Mouse (Mus musculus): ENCODE measurements around the gene Myo5c. TPM values are rescaled to one million over a fixed set of nuclear protein-coding genes. Genes with fewer than 3 reads are reported as not detected.

Gene Myo5c
- 0.37 and 0.70 TPM in 2 replicates for total RNA-seq (2017)

DNA sequence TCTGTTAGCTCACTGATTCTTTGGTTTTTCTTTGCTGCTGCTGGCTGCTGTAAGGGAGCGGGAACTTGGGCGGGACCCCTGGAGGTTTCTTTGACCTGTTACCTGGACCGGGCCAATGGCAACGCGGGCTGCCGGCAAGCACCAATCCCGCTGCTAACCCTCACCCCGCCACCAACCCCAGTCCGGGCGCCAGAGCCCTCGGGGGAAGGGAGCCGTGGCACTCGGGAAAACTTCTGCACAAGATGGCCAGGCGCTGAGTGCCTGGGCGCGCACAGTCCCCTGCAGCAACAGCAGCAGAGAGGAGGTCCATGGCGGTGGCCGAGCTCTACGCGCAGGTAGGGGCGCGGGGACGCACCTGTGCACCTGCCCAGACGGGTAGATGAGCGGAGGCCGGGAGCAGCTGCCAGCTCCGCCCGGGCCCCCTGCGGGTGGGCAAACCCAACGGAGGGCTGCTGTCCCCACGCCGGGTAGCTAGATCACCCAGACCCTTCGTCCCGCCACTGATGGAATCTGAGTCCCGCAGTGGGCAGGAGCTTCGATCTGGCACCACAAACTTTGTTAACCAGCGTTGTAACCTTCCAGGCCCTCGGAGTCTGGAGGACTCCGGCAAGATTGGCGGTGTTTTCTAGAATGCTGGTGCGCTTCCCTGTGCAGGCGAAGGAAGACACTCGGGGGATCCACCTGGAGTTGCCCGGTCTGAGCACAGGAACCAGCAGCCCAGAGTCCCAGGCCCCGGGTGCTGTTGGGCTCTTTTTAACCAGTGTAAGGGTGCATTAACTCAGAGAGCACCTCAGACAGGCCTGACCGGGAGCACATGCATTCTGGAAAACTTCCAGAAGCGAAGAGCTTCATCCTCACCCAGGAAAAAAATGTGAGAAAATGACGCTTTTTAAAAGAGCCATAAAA is at the start of gene Myo5c:
Myo5c (plus strand) TSS at position 180 of the 906 bp plus-strand sequence.
- ATAC-seq (ENCODE audit: extremely low read depth, insufficient number of reproducible peaks, low FRiP score, poor library complexity, severe bottlenecking) = no peak

- no peak for ATAC-seq (ENCODE audit: extremely low read depth, insufficient number of reproducible peaks, low FRiP score, poor library complexity, severe bottlenecking)
These were observed 44.1 kb upstream of the Myo5c start for GRCm38 (mm10) chr9:75187646-75188260.

- ATAC-seq (ENCODE audit: extremely low read depth, insufficient number of reproducible peaks, low FRiP score, poor library complexity, severe bottlenecking) = no peak
These were observed 38.0 kb upstream of the Myo5c start for GRCm38 (mm10) chr9:75193858-75194257.

DNA sequence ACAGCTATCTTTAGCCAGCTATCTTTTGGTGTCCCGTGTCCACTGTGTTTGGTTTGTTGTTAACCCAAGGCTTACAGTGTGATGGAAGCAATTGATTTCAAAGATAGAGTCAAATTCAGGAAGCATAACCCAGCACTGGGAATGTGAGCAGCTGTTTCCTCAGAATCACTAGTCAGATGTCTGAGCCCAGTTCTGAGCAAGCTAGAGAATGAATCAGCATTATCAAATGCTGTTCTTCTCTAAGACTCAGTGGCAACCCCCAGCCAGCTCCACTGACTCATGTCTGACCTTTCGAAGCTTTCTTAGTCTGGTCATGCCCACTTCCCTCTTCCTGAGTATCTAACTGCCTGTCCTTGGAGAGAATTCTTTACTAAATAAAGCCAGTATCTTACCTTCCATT is 35.5 kb upstream of the Myo5c start:
- ATAC-seq (ENCODE audit: extremely low read depth, insufficient number of reproducible peaks, low FRiP score, poor library complexity, severe bottlenecking) = no peak

DNA sequence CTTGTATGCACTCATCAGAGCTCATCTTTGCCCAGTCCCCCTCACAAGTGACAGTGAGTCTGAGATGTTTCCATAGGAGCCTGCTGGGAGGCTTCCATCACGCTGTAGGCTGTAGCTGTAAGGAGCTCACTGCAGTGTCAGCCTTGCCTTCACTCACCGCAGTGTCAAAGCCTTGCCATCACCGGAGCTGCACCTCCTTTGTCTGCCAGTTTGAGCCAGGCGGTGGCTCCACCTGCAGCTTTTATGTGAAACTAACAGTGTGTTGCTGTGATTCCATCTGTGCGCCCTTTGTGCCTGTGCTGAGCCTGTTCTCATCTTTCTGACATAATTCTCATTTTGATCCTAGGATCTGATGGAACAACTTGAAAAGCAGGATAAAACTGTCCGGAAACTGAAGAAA is 34.5 kb upstream of the Myo5c start:
- ATAC-seq (ENCODE audit: extremely low read depth, insufficient number of reproducible peaks, low FRiP score, poor library complexity, severe bottlenecking) = no peak

DNA sequence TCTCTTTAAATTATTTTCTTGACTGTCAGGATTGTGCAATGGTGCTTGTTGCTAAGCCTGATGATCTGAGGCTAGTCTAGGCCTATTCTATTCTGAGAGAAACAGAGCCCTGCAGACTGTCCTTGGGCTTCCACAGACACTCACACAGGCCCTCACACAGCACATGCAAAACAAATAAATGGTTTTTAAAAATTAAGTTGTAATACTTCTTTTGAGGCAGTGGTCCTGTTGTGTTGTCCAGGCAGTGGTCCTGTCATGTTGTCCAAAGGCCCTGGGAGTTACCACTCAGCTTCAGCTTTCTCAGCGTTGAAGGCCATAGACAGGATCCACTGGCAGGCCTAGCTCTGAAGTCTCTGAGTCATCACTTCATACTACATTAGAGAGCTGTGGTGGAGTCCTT is 30.3 kb upstream of the Myo5c start:
- ATAC-seq (ENCODE audit: extremely low read depth, insufficient number of reproducible peaks, low FRiP score, poor library complexity, severe bottlenecking) = no peak

- no peak for ATAC-seq (ENCODE audit: extremely low read depth, insufficient number of reproducible peaks, low FRiP score, poor library complexity, severe bottlenecking)
These were observed 29.8 kb upstream of the Myo5c start for GRCm38 (mm10) chr9:75202036-75202435.

GRCm38 (mm10) chr9:75209246-75209645 is 22.6 kb upstream of the Myo5c start:
- ATAC-seq (ENCODE audit: extremely low read depth, insufficient number of reproducible peaks, low FRiP score, poor library complexity, severe bottlenecking) = no peak

GRCm38 (mm10) chr9:75210269-75210668 is 21.6 kb upstream of the Myo5c start:
- no peak for ATAC-seq (ENCODE audit: extremely low read depth, insufficient number of reproducible peaks, low FRiP score, poor library complexity, severe bottlenecking)

DNA sequence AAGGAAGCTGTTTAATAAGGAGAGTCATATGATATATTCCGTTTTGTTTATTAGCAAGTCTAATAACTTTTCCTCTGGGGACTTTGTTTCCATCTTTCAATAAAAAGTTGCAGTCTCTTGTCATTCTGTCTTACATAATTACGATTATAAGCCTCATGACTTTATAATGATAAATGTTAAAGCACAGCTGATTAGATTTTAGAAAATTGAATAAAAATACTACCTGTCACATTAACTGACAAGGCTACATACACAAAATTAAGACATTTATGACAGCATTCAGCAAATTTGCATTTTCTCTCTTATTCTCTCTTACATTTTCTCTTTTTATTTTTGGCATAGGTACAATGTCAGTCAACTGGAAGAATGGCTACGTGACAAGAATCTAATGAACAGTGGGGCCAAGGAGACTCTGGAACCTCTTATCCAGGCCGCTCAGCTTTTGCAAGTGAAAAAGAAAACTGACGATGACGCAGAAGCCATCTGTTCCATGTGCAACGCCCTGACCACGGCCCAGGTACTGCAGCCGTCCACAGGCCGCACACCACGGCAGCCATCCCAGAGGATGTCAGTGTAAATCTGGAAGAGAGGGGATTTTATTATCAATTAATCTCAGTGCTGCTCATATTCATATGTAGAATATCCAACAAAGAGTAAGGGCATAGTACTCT is 16.9 kb upstream of the Myo5c start:
- no peak for ATAC-seq (ENCODE audit: extremely low read depth, insufficient number of reproducible peaks, low FRiP score, poor library complexity, severe bottlenecking)

GRCm38 (mm10) chr9:75219942-75220341 is 11.9 kb upstream of the Myo5c start:
- no peak for ATAC-seq (ENCODE audit: extremely low read depth, insufficient number of reproducible peaks, low FRiP score, poor library complexity, severe bottlenecking)

GRCm38 (mm10) chr9:75221420-75222287 is 10.2 kb upstream of the Myo5c start:
- ATAC-seq (ENCODE audit: extremely low read depth, insufficient number of reproducible peaks, low FRiP score, poor library complexity, severe bottlenecking) = 0 out of 2 replicates have a peak, but pooled peaks have one; percentile 13

GRCm38 (mm10) chr9:75232860-75233259 is 1.0 kb downstream of the Myo5c start:
- no peak for ATAC-seq (ENCODE audit: extremely low read depth, insufficient number of reproducible peaks, low FRiP score, poor library complexity, severe bottlenecking)

- ATAC-seq (ENCODE audit: extremely low read depth, insufficient number of reproducible peaks, low FRiP score, poor library complexity, severe bottlenecking) = no peak
These were observed 2.5 kb downstream of the Myo5c start for GRCm38 (mm10) chr9:75234271-75234741.

DNA sequence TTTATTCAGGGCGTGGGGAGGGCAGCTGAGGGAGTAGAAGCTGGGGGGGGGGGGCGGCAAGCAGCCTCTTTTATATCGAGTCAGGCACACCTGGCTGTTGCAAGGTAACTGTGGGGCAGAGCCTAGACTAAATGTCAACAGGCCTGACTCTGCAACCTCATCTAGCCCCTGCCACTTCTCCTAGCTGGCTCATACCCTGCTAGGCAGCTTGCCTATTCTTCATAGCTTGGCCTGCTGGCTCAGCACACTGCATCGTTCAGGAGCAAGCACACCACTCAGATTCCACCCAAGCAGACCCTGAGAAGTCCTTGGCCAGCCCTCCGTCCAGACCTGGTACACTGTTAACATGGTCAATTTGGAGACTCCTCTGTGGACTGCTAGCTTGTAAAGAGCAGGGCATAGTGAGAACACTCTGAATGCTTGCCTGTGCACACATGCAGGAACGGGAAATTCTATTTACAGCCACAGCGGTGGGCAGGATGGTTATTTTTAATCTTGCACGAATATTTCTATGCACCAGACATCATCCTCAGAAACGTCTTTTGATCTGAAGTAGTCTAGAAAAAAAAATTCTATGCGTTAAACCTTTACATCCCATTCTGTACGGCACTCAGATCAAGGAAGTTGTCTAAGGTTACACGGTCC is 3.3 kb downstream of the Myo5c start:
- ATAC-seq (ENCODE audit: extremely low read depth, insufficient number of reproducible peaks, low FRiP score, poor library complexity, severe bottlenecking) = no peak

DNA sequence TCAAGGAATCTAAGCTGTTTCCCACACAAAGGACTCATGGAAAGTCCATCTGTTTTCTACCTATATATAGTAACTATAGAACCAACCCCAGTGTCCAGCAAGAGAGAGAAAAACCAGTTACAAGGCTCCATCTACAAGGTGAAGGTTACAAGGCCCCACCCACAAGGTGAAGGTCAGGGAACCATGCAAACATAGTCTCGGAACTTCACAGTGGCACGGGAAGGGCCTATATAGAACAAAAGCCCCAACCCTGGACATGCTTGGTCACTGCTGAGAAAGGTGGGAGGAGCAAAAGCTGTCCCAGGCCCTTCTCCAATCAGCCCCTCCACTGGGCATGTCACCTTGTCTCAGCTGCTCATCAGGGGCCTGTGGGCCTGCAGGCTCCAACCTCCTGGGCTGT is 3.9 kb downstream of the Myo5c start:
- ATAC-seq (ENCODE audit: extremely low read depth, insufficient number of reproducible peaks, low FRiP score, poor library complexity, severe bottlenecking) = no peak

GRCm38 (mm10) chr9:75236416-75237308 is 4.8 kb downstream of the Myo5c start:
- no peak for ATAC-seq (ENCODE audit: extremely low read depth, insufficient number of reproducible peaks, low FRiP score, poor library complexity, severe bottlenecking)

Data from neutrophil, adult 5-6 weeks (primary cell).